Mouse (Mus musculus): ENCODE results near the gene Fam163b. TPM values are rescaled to one million over a fixed set of nuclear protein-coding genes. Genes with fewer than 3 reads are reported as not detected.

Gene Fam163b
- polyA plus RNA-seq, 1 experiment = 129 TPM

DNA sequence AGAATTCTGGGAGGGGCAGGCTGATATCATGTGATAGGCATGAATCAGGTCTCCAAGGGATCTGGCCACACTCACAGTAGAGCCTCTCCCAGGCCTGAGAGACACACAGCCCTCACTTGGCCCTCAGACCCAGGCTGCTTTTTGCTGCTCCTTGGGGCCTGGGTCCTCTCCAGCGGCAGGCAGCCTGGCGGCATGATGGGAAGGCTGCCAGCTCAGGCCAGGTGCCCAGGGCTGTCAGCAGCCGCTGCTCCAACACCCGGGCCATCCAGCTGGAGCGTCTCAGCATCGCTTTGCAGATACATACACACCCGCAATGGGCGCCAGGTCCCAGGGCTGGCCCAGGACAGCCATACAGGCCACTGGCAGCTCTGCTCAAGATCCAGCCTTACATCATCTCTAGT, 22.1 kb downstream of the Fam163b start:
- Histone ChIP-seq H3K4me1 (ENCODE audit: control insufficient read depth, insufficient read depth, low read length) (peaks cover 4% of the 10 kb centered on the region; the same call in 1 of the 2 replicates), H3K4me3 (ENCODE audit: insufficient read depth, low read length) (no peak overlapping the region), H3K27ac (ENCODE audit: insufficient read depth, low read length) (no peak overlapping the region)
- TF ChIP-seq CTCF (IDR thresholded peaks at IDR 0.05; ENCODE audit: extremely low read depth, insufficient read depth, low read length) (no peak), POLR2A (IDR thresholded peaks at IDR 0.05; ENCODE audit: extremely low read depth, insufficient read depth, low read length) (no peak)

DNA sequence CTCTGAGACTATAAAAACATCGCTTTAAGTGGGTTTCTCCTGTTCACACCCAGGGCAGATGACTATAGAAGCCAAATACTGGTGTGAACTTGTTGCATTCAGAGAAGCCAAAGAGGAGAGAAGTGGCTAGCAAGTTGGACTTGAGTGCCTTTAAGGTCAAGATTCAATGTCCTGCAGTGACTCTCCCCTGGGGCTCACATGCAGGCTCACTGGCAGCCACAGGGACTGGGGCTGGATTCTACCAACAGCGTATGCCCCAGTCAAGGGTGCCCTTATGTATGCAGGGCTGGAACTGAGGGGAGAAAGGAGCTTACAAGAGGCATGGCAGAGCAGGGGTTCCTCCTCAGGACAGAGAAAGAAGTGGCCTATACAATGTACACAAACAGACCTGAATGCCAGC, 22.5 kb downstream of the Fam163b start:
- TF ChIP-seq CTCF (IDR thresholded peaks at IDR 0.05; ENCODE audit: extremely low read depth, insufficient read depth, low read length) = no peak
- TF ChIP-seq POLR2A (IDR thresholded peaks at IDR 0.05; ENCODE audit: extremely low read depth, insufficient read depth, low read length) = no peak
- H3K27ac ChIP-seq (ENCODE audit: insufficient read depth, low read length) = no peak overlapping the region
- peaks cover 4% of the 10 kb centered on the region; the same call in 1 of the 2 replicates for H3K4me1 ChIP-seq (ENCODE audit: control insufficient read depth, insufficient read depth, low read length)
- no peak overlapping the region for H3K4me3 ChIP-seq (ENCODE audit: insufficient read depth, low read length)

DNA sequence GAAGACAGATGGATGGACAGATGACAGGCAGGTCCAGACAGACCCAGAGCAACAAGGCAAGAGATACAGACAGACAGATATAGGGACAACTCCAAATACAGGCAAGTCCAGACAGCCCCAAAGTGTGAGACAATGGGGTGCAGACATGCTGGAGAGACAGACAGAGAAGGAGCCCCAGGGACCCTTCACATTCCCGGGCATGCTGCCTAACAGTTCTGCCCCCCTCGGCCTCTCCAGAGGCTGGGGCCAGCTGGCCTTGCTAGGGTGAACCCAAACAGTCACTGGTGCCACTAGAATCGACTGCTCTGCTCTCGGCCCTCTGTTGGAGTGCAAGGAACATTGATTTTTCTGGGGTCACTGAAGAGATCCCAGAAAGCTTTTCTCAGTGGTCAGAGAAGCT, 23.8 kb downstream of the Fam163b start:
- TF ChIP-seq CTCF (IDR thresholded peaks at IDR 0.05; ENCODE audit: extremely low read depth, insufficient read depth, low read length) (no peak), POLR2A (IDR thresholded peaks at IDR 0.05; ENCODE audit: extremely low read depth, insufficient read depth, low read length) (no peak)
- Histone ChIP-seq H3K4me3 (ENCODE audit: insufficient read depth, low read length) (no peak overlapping the region), H3K27ac (ENCODE audit: insufficient read depth, low read length) (no peak overlapping the region), H3K4me1 (ENCODE audit: control insufficient read depth, insufficient read depth, low read length) (peaks cover 4% of the 10 kb centered on the region; the same call in 1 of the 2 replicates)

DNA sequence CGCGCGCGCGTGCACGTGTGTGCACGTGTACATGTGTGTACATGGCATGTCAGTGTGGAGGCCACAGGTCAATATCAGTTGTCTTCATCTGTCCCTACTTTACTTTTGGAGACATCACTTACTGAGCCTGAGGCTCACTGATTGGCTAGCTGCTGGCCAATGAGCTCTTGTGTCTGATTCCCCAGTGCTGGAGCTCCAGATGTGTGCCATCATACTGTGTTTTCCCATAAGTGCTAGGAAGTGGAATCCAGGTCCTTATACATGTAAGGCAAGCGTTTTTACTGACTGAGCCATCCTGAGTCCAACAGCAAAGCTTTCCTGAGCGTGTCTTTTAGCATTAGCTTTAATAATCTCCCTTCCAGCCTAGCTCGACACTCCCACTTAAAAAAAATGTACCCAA, 28.1 kb downstream of the Fam163b start:
- no peak for TF ChIP-seq POLR2A (IDR thresholded peaks at IDR 0.05; ENCODE audit: extremely low read depth, insufficient read depth, low read length)
- TF ChIP-seq CTCF (IDR thresholded peaks at IDR 0.05; ENCODE audit: extremely low read depth, insufficient read depth, low read length) = no peak
- Histone ChIP-seq H3K4me1 (ENCODE audit: control insufficient read depth, insufficient read depth, low read length) (no peaks in the 10 kb centered on the region; the same call in 1 of the 2 replicates), H3K4me3 (ENCODE audit: insufficient read depth, low read length) (no peak overlapping the region), H3K27ac (ENCODE audit: insufficient read depth, low read length) (no peak overlapping the region)

DNA sequence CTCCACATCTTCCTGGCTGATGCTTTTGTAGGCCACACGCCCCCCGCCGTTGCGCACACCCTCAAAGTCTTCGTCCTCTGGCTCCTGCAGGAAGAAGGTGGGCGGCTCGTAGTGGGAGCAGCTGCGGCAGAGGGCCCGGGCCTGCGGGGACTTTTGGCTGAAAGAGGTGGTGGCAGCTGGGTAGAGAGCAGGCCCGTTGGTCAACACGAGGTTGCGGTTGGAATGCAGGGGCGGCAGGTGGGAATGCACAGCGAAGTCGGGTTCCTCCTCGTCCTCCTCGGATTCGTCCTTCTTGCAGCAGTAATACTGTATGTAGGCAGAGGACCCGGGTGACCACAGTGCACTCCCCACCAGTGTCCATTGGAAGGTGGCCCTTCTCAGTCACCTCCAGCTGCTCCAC, 29.7 kb downstream of the Fam163b start:
- no peak overlapping the region for H3K27ac ChIP-seq (ENCODE audit: insufficient read depth, low read length)
- no peaks in the 10 kb centered on the region; the same call in 1 of the 2 replicates for H3K4me1 ChIP-seq (ENCODE audit: control insufficient read depth, insufficient read depth, low read length)
- no peak for TF ChIP-seq POLR2A (IDR thresholded peaks at IDR 0.05; ENCODE audit: extremely low read depth, insufficient read depth, low read length)
- no peak for TF ChIP-seq CTCF (IDR thresholded peaks at IDR 0.05; ENCODE audit: extremely low read depth, insufficient read depth, low read length)
- H3K4me3 ChIP-seq (ENCODE audit: insufficient read depth, low read length) = no peak overlapping the region

DNA sequence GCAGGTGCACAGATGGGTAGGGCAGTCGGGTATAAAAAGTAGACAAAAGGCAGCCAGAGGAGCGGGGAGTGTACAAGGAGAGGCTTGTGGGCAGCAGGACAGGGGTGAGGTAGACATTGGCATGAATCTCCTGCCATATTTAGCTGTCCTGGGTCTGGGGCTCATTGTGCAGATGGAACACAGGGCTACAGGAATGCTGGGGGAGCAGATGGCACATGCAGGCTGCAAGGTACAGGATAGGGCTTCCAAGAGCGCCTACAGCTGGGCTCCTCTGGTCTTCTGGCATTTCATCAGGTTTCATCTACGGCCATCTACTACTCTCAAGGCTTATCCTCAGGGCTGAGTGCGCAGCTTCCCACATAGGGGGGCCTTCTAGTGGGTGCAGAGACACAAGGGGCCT, 33.2 kb downstream of the Fam163b start:
- TF ChIP-seq POLR2A (IDR thresholded peaks at IDR 0.05; ENCODE audit: extremely low read depth, insufficient read depth, low read length) (no peak), CTCF (IDR thresholded peaks at IDR 0.05; ENCODE audit: extremely low read depth, insufficient read depth, low read length) (no peak)
- Histone ChIP-seq H3K27ac (ENCODE audit: insufficient read depth, low read length) (no peak overlapping the region), H3K4me1 (ENCODE audit: control insufficient read depth, insufficient read depth, low read length) (peaks cover 2% of the 10 kb centered on the region), H3K4me3 (ENCODE audit: insufficient read depth, low read length) (no peak overlapping the region)

DNA sequence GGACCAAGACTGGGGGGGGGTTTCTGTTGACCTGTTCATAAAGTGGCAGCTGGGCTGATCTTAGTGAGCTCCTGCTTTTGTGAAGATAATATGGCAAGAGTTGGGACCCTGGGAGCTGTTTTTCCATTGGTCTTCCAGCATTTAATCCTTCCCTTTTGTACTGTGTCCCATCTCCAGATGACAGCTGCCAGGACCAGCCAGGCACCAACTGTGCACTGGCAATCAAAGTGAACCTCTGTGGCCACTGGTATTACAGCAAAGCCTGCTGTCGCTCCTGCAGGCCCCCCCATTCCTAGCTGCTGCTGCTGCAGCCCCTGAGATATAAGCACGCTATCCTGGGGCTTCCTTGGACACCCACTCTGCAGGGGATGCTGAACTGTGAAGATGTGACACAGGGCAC, 34.1 kb downstream of the Fam163b start:
- no peak for TF ChIP-seq POLR2A (IDR thresholded peaks at IDR 0.05; ENCODE audit: extremely low read depth, insufficient read depth, low read length)
- no peak for TF ChIP-seq CTCF (IDR thresholded peaks at IDR 0.05; ENCODE audit: extremely low read depth, insufficient read depth, low read length)
- Histone ChIP-seq H3K4me1 (ENCODE audit: control insufficient read depth, insufficient read depth, low read length) (peaks cover 8% of the 10 kb centered on the region), H3K27ac (ENCODE audit: insufficient read depth, low read length) (no peak overlapping the region), H3K4me3 (ENCODE audit: insufficient read depth, low read length) (no peak overlapping the region)

DNA sequence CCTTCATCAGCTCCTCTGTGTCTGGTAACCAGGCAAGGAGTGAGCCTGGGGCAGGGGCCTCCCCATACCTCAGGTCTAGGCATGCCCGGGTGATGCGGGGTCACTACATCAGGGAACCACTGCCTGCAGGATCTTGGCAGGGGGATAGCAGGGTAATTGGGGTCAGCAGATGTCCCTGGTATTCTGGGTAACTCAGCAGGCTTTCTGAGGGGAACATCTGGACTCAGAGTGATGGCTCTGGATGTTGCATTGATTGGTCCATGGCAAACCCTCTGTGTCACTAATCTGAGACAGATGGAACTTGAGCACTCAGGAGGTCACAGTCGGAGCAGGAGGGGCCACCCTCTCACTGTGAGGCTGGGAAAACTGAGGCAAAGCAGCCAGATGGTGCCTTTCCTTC, 35.5 kb downstream of the Fam163b start:
- H3K27ac ChIP-seq (ENCODE audit: insufficient read depth, low read length) = no peak overlapping the region
- no peak overlapping the region for H3K4me3 ChIP-seq (ENCODE audit: insufficient read depth, low read length)
- H3K4me1 ChIP-seq (ENCODE audit: control insufficient read depth, insufficient read depth, low read length) = peaks cover 14% of the 10 kb centered on the region
- TF ChIP-seq CTCF (IDR thresholded peaks at IDR 0.05; ENCODE audit: extremely low read depth, insufficient read depth, low read length) (no peak), POLR2A (IDR thresholded peaks at IDR 0.05; ENCODE audit: extremely low read depth, insufficient read depth, low read length) (no peak)

DNA sequence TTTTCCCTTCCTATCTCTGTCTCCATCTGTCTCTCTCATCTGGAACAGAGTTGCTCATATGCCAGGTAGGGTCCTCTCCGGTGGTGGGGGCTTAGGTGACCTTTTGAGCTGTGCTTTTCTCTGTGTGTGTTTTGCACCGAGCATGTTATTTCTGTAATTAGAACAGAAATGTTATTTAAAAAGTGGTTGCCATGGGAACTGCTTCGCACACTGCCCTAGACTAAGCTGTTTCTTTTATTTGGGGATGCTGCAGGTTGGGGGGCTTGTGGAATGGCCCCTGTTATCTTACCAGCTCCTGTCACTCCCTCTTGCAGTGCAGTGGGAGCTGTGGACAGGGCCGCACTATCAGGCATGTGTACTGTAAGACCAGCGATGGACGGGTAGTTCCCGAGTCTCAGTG, 38.7 kb downstream of the Fam163b start:
- Histone ChIP-seq H3K27ac (ENCODE audit: insufficient read depth, low read length) (peak overlapping the region; percentile 54), H3K4me3 (ENCODE audit: insufficient read depth, low read length) (no peak overlapping the region)

DNA sequence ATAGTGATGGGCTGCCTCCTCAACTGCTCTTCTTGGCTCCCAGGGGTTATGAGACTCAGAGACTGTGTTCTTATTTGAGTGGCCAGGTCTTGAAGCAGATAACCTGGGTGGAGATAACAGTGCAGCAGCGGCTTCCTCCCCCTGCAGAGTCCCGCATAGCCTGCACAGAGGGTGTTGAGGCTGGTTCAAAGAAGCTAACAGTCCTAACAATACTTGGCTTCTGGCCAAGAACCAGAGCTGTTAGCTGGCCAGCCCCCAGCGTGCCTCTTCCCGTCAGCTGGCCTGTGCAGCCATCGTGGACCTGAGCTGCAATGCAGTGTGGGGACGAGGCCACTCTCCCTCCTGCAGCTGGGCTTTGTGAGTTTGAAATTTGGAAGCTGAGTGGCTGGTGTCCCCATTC, 44.5 kb downstream of the Fam163b start:
- TF ChIP-seq POLR2A (IDR thresholded peaks at IDR 0.05; ENCODE audit: extremely low read depth, insufficient read depth, low read length) (no peak), CTCF (IDR thresholded peaks at IDR 0.05; ENCODE audit: extremely low read depth, insufficient read depth, low read length) (no peak)
- Histone ChIP-seq H3K4me3 (ENCODE audit: insufficient read depth, low read length) (no peak overlapping the region), H3K27ac (ENCODE audit: insufficient read depth, low read length) (peak overlapping the region; percentile 79; the same call in 1 of the 2 replicates), H3K4me1 (ENCODE audit: control insufficient read depth, insufficient read depth, low read length) (peaks cover 17% of the 10 kb centered on the region)

More for the DNA sequence above, 38.7 kb downstream of the Fam163b start:
- TF ChIP-seq POLR2A (IDR thresholded peaks at IDR 0.05; ENCODE audit: extremely low read depth, insufficient read depth, low read length) (no peak), CTCF (IDR thresholded peaks at IDR 0.05; ENCODE audit: extremely low read depth, insufficient read depth, low read length) (no peak)
- peaks cover 16% of the 10 kb centered on the region for H3K4me1 ChIP-seq (ENCODE audit: control insufficient read depth, insufficient read depth, low read length)
